Mouse (Mus musculus) heart, embryonic 14.5 days (tissue): ENCODE measurements around the gene Ear1. TPM values are rescaled to one million over a fixed set of nuclear protein-coding genes. Genes with fewer than 3 reads are reported as not detected.
"Not testable (repeated sequence)": the region's sequence is repeated elsewhere in the genome, so short reads cannot be mapped to it uniquely, and the experiment has no call there.

ENCODE experiments used
- ATAC-seq: fragments of 200-750 bp; cut with Nextera tagmentation; 2 replicates; pipeline ENCODE4 v1.8.0; 2017; ENCODE audit warnings: low read depth, moderate TSS enrichment; ENCODE audit not compliant: insufficient number of reproducible peaks, insufficient read depth, low FRiP score
- H3K27ac ChIP-seq, 2 experiments: fragments of 200-500 bp in 1 of 2; fragments of 300-500 bp in 1 of 2; sonication (generic) in 1 of 2; replicated peaks in 1 of 2; 2 replicates each; pipeline ENCODE4 v1.5.1; 2012 to 2014; ENCODE audit warnings: low read depth in 2 of 2, low read length in 2 of 2, control low read depth in 1 of 2, mild to moderate bottlenecking in 1 of 2, mixed read lengths in 1 of 2; ENCODE audit not compliant: control insufficient read depth in 1 of 2, insufficient read depth in 1 of 2
- H3K27me3 ChIP-seq: fragments of 300-500 bp; sonication (generic); 2 replicates; pipeline ENCODE4 v1.6.1; 2014; ENCODE audit warnings: mild to moderate bottlenecking, low read length, control low read depth; ENCODE audit not compliant: control insufficient read depth, insufficient read depth
- H3K36me3 ChIP-seq: fragments of 300-500 bp; sonication (generic); 2 replicates; pipeline ENCODE4 v1.6.1; 2014; ENCODE audit warnings: mild to moderate bottlenecking, control low read depth, low read length, mixed read lengths; ENCODE audit not compliant: control insufficient read depth, insufficient read depth
- H3K4me1 ChIP-seq, 2 experiments: fragments of 200-500 bp in 1 of 2; fragments of 300-500 bp in 1 of 2; sonication (generic) in 1 of 2; 2 replicates each; pipeline ENCODE4 v1.6.1; 2012 to 2014; ENCODE audit warnings: low read length in 2 of 2, control low read depth in 1 of 2, mixed read lengths in 1 of 2; ENCODE audit not compliant: control insufficient read depth in 2 of 2, insufficient read depth in 2 of 2
- H3K4me2 ChIP-seq: fragments of 300-500 bp; sonication (generic); 2 replicates; pipeline ENCODE4 v1.6.1; 2014; ENCODE audit warnings: mild to moderate bottlenecking, low read length
- H3K4me3 ChIP-seq, 2 experiments: fragments of 200-500 bp in 1 of 2; fragments of 300-500 bp in 1 of 2; sonication (generic) in 1 of 2; 2 replicates each; pipeline ENCODE4 v1.5.1; 2012 to 2014; ENCODE audit warnings: low read length in 2 of 2, mild to moderate bottlenecking in 2 of 2, control low read depth in 1 of 2, low read depth in 1 of 2, moderate library complexity in 1 of 2; ENCODE audit not compliant: control insufficient read depth in 1 of 2, insufficient read depth in 1 of 2
- H3K9ac ChIP-seq: fragments of 300-500 bp; sonication (generic); 2 replicates; pipeline ENCODE4 v1.6.1; 2014; ENCODE audit warnings: mild to moderate bottlenecking, low read length
- H3K9me3 ChIP-seq: fragments of 300-500 bp; sonication (generic); 2 replicates; pipeline ENCODE4 v1.6.1; 2016; ENCODE audit warnings: low read length, control low read depth; ENCODE audit not compliant: control insufficient read depth
- WGBS: fragments of 180-500 bp; shearing (Covaris S2); extraction: QIAGEN DNeasy Blood & Tissue Kit; methylation state at CpG from one replicate; pipeline ENCODE4 v1.1.7; 2014; 5-methylcytosine and 5-hydroxymethylcytosine counted together
- polyA plus RNA-seq: library from polyadenylated mRNA; unstranded; fragments of >200 nt; fragmentation: Nextera tagmentation; extraction: Ambion mirVana; gene quantifications from 2 replicates; pipeline ENCODE4 v1.2.1, GENCODE M21; 2014

The Ear1 gene
- not detected in 2 replicates for polyA plus RNA-seq

- not testable (repeated sequence) for H3K27me3 ChIP-seq, H3K27ac ChIP-seq, H3K9me3 ChIP-seq, H3K4me2 ChIP-seq, H3K4me1 ChIP-seq, H3K36me3 ChIP-seq, ATAC-seq, H3K9ac ChIP-seq, H3K4me3 ChIP-seq
- WGBS: 47% methylated on average over 2 of the region's 3 CpGs
These were observed at the start of gene Ear1 for GRCm38 (mm10) chr14:43875417-43875816. Ear1 (minus strand) TSS chr14:43875517.

- not testable (repeated sequence) for H3K36me3 ChIP-seq, H3K27me3 ChIP-seq, H3K4me1 ChIP-seq, H3K9me3 ChIP-seq
- Histone ChIP-seq H3K4me2 (peak within 1 kb of the TSS; percentile 63), H3K4me3 (peak within 1 kb of the TSS; percentile 53 to 80), H3K27ac (peak within 1 kb of the TSS; percentile 89 to 99), H3K9ac (peak within 1 kb of the TSS; percentile 74)
- peak; percentile 69; the same call in 1 of the 2 replicates for ATAC-seq
- WGBS: 9% methylated on average over 10 of the region's 10 CpGs
These were observed 49.5 kb upstream of the Ear1 start, which contains the start of gene Gm8113 for GRCm38 (mm10) chr14:43924688-43925403. Gm8113 (plus strand) TSS chr14:43925390.

GRCm38 (mm10) chr14:43923459-43923858, 48.1 kb upstream of the Ear1 start, which contains the start of gene Ear10:
Ear10 (minus strand) TSS chr14:43923559.
- H3K9me3 ChIP-seq, H3K4me2 ChIP-seq, H3K4me3 ChIP-seq, H3K27me3 ChIP-seq, H3K9ac ChIP-seq, H3K4me1 ChIP-seq, H3K27ac ChIP-seq, H3K36me3 ChIP-seq, ATAC-seq: not testable (repeated sequence)
- 87% methylated on average over 3 of the region's 3 CpGs for WGBS

GRCm38 (mm10) chr14:43918214-43918613, 42.9 kb upstream of the Ear1 start:
- H3K4me1 ChIP-seq, ATAC-seq: not testable (repeated sequence)

GRCm38 (mm10) chr14:43898577-43898976, 23.3 kb upstream of the Ear1 start:
- H3K27ac ChIP-seq, H3K9ac ChIP-seq, H3K4me2 ChIP-seq, H3K36me3 ChIP-seq, H3K4me3 ChIP-seq, H3K4me1 ChIP-seq, H3K27me3 ChIP-seq, H3K9me3 ChIP-seq, ATAC-seq: not testable (repeated sequence)
- 80% methylated on average over 3 of the region's 3 CpGs for WGBS

More at GRCm38 (mm10) chr14:43918214-43918613, 42.9 kb upstream of the Ear1 start:
- not testable (repeated sequence) for H3K4me3 ChIP-seq, H3K9me3 ChIP-seq, H3K36me3 ChIP-seq, H3K27me3 ChIP-seq, H3K4me2 ChIP-seq, H3K27ac ChIP-seq, H3K9ac ChIP-seq

- H3K27ac ChIP-seq, H3K4me3 ChIP-seq, H3K27me3 ChIP-seq, H3K9me3 ChIP-seq, H3K9ac ChIP-seq, ATAC-seq, H3K4me1 ChIP-seq, H3K4me2 ChIP-seq, H3K36me3 ChIP-seq: not testable (repeated sequence)
- 76% methylated on average over 1 of the region's 2 CpGs for WGBS
These were observed 20.0 kb upstream of the Ear1 start for GRCm38 (mm10) chr14:43895357-43895756.

- H3K4me2 ChIP-seq, H3K36me3 ChIP-seq, H3K27ac ChIP-seq, H3K27me3 ChIP-seq, H3K9me3 ChIP-seq, ATAC-seq, H3K9ac ChIP-seq, H3K4me1 ChIP-seq, H3K4me3 ChIP-seq: not testable (repeated sequence)
- no CpG with 5 or more reads among the region's 1 CpGs for WGBS
These were observed 16.0 kb upstream of the Ear1 start for GRCm38 (mm10) chr14:43891288-43891687.

GRCm38 (mm10) chr14:43886235-43886634, 10.9 kb upstream of the Ear1 start:
- H3K36me3 ChIP-seq, H3K9ac ChIP-seq, H3K4me3 ChIP-seq, H3K4me2 ChIP-seq, H3K9me3 ChIP-seq, H3K27me3 ChIP-seq, H3K27ac ChIP-seq, ATAC-seq, H3K4me1 ChIP-seq: not testable (repeated sequence)
- WGBS: 45% methylated on average over 1 of the region's 1 CpGs
